Mouse (Mus musculus) midbrain, embryonic 14.5 days (tissue): ENCODE results near the gene A230050P20Rik. TPM values are rescaled to one million over a fixed set of nuclear protein-coding genes. Genes with fewer than 3 reads are reported as not detected.

Experiments
- ATAC-seq: fragments of 200-750 bp; cut with Nextera tagmentation; 2 replicates; pipeline ENCODE4 v1.8.0; 2017; ENCODE audit warnings: moderate number of reproducible peaks, moderate library complexity; ENCODE audit not compliant: low FRiP score, low TSS enrichment
- DNase-seq: peaks from one replicate; pipeline ENCODE4 v3.0.0-alpha.2; 2015
- H3K27ac ChIP-seq: fragments of 300-500 bp; sonication (generic); replicated peaks from 2 replicates; pipeline ENCODE4 v1.5.1; 2014; ENCODE audit warnings: mild to moderate bottlenecking, low read depth, low read length, moderate library complexity
- H3K27me3 ChIP-seq: fragments of 300-500 bp; sonication (generic); 2 replicates; pipeline ENCODE4 v1.6.1; 2014; ENCODE audit warnings: low read length, control low read depth, mixed read lengths; ENCODE audit not compliant: control insufficient read depth, insufficient read depth
- H3K36me3 ChIP-seq: fragments of 300-500 bp; sonication (generic); 2 replicates; pipeline ENCODE4 v1.6.1; 2014; ENCODE audit warnings: low read length, control low read depth; ENCODE audit not compliant: control insufficient read depth, insufficient read depth
- H3K4me1 ChIP-seq: fragments of 300-500 bp; sonication (generic); 2 replicates; pipeline ENCODE4 v1.6.1; 2014; ENCODE audit warnings: mild to moderate bottlenecking, antibody characterized with exemption, low read length, control low read depth; ENCODE audit not compliant: control insufficient read depth, insufficient read depth
- H3K4me2 ChIP-seq: fragments of 300-500 bp; sonication (generic); 2 replicates; pipeline ENCODE4 v1.6.1; 2014; ENCODE audit warnings: mild to moderate bottlenecking, low read length, moderate library complexity
- H3K4me3 ChIP-seq: fragments of 300-500 bp; sonication (generic); replicated peaks from 2 replicates; pipeline ENCODE4 v1.5.1; 2014; ENCODE audit warnings: low read depth, low read length
- H3K9ac ChIP-seq: fragments of 300-500 bp; sonication (generic); replicated peaks from 2 replicates; pipeline ENCODE4 v1.6.1; 2014; ENCODE audit warnings: mild to moderate bottlenecking, low read length, moderate library complexity
- H3K9me3 ChIP-seq: fragments of 300-500 bp; sonication (generic); 2 replicates; pipeline ENCODE4 v1.6.1; 2016; ENCODE audit warnings: low read length, control low read depth, mixed read lengths; ENCODE audit not compliant: control insufficient read depth
- WGBS: fragments of 180-500 bp; shearing (Covaris S2); extraction: QIAGEN DNeasy Blood & Tissue Kit; methylation state at CpG from one replicate; pipeline ENCODE4 v1.1.7; 2014; 5-methylcytosine and 5-hydroxymethylcytosine counted together
- polyA plus RNA-seq: library from polyadenylated mRNA; unstranded; fragments of >200 nt; fragmentation: Nextera tagmentation; extraction: Ambion mirVana; gene quantifications from 2 replicates; pipeline ENCODE4 v1.2.1, GENCODE M21; 2014

A230050P20Rik gene
- polyA plus RNA-seq, 1 experiment from 2014 or later = 1.3 TPM

DNA sequence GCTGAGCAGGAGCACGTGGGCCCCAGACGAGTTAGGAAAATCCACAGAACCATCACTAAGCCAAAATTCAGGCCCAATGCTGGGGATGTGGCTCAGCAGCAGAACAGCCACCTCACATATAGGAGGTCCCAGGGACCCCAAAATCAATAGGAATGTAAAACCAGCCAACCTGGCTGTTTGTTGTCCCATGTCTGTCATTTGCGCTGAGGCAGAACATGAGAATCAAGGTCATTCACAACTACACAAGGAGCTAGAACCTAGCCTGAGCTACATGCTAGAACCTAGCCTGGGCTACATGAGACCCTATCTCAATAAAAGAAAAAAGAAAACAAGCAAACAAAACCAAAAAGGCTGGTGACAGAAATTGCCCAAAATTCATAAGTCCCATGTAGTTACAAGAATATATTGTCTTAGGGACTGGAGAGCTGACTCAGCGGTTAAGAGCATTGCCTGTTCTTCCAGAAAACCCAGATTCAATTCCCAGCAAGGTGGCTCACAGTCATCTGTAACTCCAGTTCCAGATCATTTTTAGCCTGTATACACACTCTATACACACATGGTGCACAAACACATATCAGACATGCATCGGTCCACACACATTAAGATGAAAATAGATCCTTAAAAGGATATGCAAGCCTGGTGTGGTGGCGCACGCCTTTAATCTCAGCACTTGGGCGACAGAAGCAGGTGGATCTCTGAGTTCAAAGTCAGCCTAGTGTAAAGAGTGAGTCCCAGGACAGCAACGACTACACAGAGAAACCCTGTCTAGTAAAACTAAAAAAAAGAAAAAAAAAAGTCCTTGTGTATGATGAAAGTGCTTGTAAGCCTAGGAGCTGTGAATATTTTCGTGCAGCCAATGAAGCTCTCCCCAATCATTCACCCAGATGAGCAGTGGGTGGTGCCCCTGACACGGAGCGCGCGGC, 8.9 kb downstream of the A230050P20Rik start:
- H3K4me2 ChIP-seq = peak overlapping the region; percentile 72
- no peaks in the 10 kb centered on the region for H3K36me3 ChIP-seq
- H3K27ac ChIP-seq = peak overlapping the region; percentile 93
- H3K4me3 ChIP-seq = peak overlapping the region; percentile 40
- DNase-seq = no peak
- no peak; the same call in 1 of the 2 replicates for ATAC-seq
- no peaks in the 10 kb centered on the region for H3K27me3 ChIP-seq
- WGBS = 35% methylated on average over 14 of the region's 14 CpGs
- peaks cover 3% of the 10 kb centered on the region; the same call in 1 of the 2 replicates for H3K4me1 ChIP-seq
- no peaks in the 10 kb centered on the region for H3K9me3 ChIP-seq
- H3K9ac ChIP-seq = peak overlapping the region; percentile 37; the same call in 1 of the 2 replicates

DNA sequence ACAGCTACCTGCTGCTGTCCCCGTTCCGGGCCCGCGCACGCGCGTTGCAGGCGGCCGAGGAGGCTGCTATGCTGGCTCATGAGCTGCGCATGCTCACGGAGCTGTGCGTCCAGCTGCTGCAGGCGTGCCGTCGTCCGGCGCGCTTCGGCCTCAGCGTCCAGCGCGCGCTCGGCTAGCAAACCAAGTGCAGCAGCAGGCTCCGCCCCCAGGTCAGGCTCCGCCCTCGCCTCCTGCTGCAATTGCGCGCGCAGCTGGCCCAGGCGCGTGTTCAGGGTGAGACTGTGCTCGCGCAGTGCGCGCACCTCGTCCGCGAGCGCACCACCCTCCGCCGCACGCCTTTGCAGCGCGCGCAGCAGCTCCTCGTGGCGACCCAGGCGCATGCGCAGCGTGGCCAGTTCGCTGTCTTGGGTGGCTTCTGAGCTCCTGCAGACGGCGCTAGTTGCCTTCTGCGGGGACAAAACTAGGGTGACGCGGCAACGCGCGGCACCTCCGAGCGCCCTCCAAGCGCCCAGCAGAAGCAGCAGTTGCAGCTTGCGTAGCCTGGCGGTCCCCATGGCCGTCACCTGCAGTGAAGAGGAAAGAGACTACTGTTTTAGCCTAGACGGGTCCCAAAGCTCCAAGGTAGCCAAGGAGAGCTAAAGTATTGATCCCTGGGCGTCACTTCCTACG, 9.7 kb downstream of the A230050P20Rik start:
- peak; percentile 93 for ATAC-seq
- Histone ChIP-seq H3K27ac (peak overlapping the region; percentile 93), H3K9ac (peak overlapping the region; percentile 68), H3K27me3 (no peaks in the 10 kb centered on the region), H3K4me3 (peak overlapping the region; percentile 40), H3K4me1 (peaks cover 3% of the 10 kb centered on the region; the same call in 1 of the 2 replicates), H3K4me2 (peak overlapping the region; percentile 72), H3K36me3 (no peaks in the 10 kb centered on the region), H3K9me3 (no peaks in the 10 kb centered on the region)
- WGBS = under 1% methylated on average over 69 of the region's 69 CpGs
- peak; percentile 100 for DNase-seq

DNA sequence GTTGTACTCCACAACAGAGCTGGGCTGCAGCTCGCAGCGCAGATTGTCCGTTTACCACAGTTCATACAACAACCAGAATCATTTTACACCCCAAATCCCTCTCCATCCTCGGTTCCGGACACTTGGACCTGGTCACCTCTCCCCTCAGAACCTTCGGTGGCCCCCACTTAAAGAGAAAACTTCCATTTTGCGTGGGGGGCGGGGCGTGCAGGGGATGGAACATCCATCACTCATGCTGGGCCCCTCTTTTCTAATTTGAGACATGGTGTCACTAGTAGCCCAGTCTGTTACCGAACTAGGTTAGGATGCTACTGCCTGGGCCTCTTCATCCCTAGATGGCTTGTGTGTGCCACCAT, 10.2 kb downstream of the A230050P20Rik start:
- Histone ChIP-seq H3K27ac (peak overlapping the region; percentile 93), H3K27me3 (no peaks in the 10 kb centered on the region), H3K4me1 (peaks cover 3% of the 10 kb centered on the region; the same call in 1 of the 2 replicates), H3K4me2 (peak overlapping the region; percentile 72), H3K9ac (peak overlapping the region; percentile 68), H3K36me3 (no peaks in the 10 kb centered on the region), H3K4me3 (peak overlapping the region; percentile 40), H3K9me3 (no peaks in the 10 kb centered on the region)
- peak; percentile 18; the same call in 1 of the 2 replicates for ATAC-seq
- DNase-seq = no peak
- 20% methylated on average over 10 of the region's 10 CpGs for whole genome bisulfite sequencing

GRCm38 (mm10) chr9:20879097-20879792, 10.8 kb downstream of the A230050P20Rik start, which contains the start of gene Angptl6:
TSS of gene Angptl6 (minus strand) at chr9:20879727.
- H3K27me3 ChIP-seq = no peaks in the 10 kb centered on the region
- peak within 1 kb of the TSS; percentile 93 for H3K27ac ChIP-seq
- H3K9ac ChIP-seq = peak within 1 kb of the TSS; percentile 68
- ATAC-seq (no peak), DNase-seq (no peak)
- WGBS = 91% methylated on average over 13 of the region's 13 CpGs
- H3K4me2 ChIP-seq = peak within 1 kb of the TSS; percentile 72
- no peaks in the 10 kb centered on the region for H3K9me3 ChIP-seq
- H3K4me3 ChIP-seq = peak within 1 kb of the TSS; percentile 40
- no peaks in the 10 kb centered on the region for H3K36me3 ChIP-seq
- H3K4me1 ChIP-seq = peaks cover 3% of the 10 kb centered on the region; the same call in 1 of the 2 replicates

GRCm38 (mm10) chr9:20886563-20886962, 18.1 kb downstream of the A230050P20Rik start:
- no peak overlapping the region for H3K9ac ChIP-seq
- no peaks in the 10 kb centered on the region for H3K9me3 ChIP-seq
- no peak overlapping the region for H3K4me3 ChIP-seq
- no peak overlapping the region for H3K27ac ChIP-seq
- WGBS = 98% methylated on average over 2 of the region's 2 CpGs
- ATAC-seq (no peak), DNase-seq (no peak)
- no peaks in the 10 kb centered on the region for H3K27me3 ChIP-seq
- no peaks in the 10 kb centered on the region for H3K4me1 ChIP-seq
- no peak overlapping the region for H3K4me2 ChIP-seq
- H3K36me3 ChIP-seq = peaks cover 24% of the 10 kb centered on the region

DNA sequence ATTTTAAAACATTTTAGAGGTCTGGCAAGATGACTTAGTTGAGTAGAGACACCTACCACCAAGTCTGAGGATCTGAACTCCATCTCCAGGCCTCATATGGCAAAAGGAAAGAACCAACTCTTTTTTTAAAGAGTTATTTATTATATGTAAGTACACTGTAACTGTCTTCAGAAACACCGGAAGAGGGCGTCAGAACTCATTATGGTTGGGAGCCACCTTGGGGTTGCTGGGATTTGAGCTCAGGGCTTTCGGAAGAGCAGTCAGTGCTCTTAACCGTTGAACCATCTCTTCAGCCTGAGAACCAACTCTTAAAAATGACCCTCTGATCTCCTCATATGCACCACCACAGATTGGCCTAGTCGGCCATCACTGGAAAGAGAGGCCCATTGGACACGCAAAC, 18.7 kb downstream of the A230050P20Rik start:
- Histone ChIP-seq H3K9me3 (no peaks in the 10 kb centered on the region), H3K4me1 (no peaks in the 10 kb centered on the region), H3K27ac (peak overlapping the region; percentile 56; the same call in 1 of the 2 replicates), H3K4me2 (peak overlapping the region; percentile 87), H3K9ac (no peak overlapping the region), H3K4me3 (peak overlapping the region; percentile 86), H3K27me3 (no peaks in the 10 kb centered on the region), H3K36me3 (peaks cover 30% of the 10 kb centered on the region)
- ATAC-seq (no peak), DNase-seq (no peak)
- 88% methylated on average over 6 of the region's 6 CpGs for WGBS

DNA sequence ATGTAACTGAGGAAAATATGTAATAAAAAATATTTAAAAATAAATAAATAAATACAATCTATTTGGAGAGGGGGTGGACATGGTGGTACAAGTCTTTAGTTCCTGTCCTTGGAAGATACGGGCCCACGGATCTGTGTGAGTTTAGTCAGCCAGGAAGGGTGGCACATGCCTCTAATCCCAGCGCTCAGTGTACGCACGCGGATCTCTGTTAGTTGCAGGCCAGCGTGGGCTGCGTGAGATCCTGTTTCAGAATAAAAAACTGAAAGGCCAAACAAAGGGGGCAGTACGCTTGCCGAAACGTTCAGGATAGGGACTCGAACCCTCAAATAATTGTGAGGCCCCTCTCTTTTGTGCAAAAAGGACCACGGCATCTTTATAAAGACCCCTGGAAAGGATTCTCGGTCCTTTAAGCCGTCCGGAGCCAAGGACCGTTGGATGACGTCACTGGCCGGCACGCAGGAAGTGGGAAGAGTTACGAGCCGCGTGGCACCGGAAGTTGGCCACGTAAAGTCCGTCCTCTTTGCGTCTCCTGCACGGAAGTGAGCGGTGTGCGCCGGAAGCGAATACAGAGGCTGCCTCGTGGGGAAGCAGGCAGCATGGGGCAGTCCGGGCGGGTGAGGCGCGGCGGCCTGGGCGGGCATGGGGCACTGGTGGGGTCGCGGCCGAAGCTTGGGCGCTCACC, 19.4 kb downstream of the A230050P20Rik start, which contains the start of gene Ppan:
TSS of gene Ppan (plus strand) at position 472 of the 682 bp plus-strand sequence.
- H3K9ac ChIP-seq = peak within 1 kb of the TSS; percentile 73
- peaks cover 36% of the 10 kb centered on the region for H3K36me3 ChIP-seq
- peak; percentile 95 for ATAC-seq
- H3K9me3 ChIP-seq = no peaks in the 10 kb centered on the region
- peak; percentile 98 for DNase-seq
- no peaks in the 10 kb centered on the region for H3K4me1 ChIP-seq
- H3K27ac ChIP-seq = peak within 1 kb of the TSS; percentile 94
- WGBS = under 1% methylated on average over 43 of the region's 43 CpGs
- H3K27me3 ChIP-seq = no peaks in the 10 kb centered on the region
- peak within 1 kb of the TSS; percentile 87 for H3K4me2 ChIP-seq
- H3K4me3 ChIP-seq = peak within 1 kb of the TSS; percentile 86

DNA sequence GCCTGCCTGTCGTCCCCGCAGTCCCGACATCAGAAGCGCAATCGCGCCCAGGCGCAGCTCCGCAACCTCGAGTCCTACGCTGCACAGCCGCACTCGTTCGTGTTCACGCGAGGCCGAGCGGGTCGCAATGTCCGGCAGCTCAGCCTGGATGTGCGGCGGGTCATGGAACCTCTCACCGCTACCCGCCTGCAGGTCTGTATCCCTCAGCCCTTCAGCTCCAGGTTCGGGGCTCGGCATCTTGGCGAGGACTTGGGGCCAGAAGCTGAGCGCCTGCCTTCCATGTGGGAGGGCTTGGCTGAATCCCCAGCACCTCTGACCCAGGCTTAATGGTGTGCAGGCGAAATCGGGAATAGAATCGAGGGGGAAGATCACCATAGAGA, 19.9 kb downstream of the A230050P20Rik start:
- Histone ChIP-seq H3K9me3 (no peaks in the 10 kb centered on the region), H3K27ac (peak overlapping the region; percentile 61), H3K9ac (peak overlapping the region; percentile 73), H3K36me3 (peaks cover 41% of the 10 kb centered on the region), H3K4me1 (no peaks in the 10 kb centered on the region), H3K4me2 (peak overlapping the region; percentile 87), H3K27me3 (no peaks in the 10 kb centered on the region), H3K4me3 (peak overlapping the region; percentile 86)
- WGBS = under 1% methylated on average over 30 of the region's 30 CpGs
- ATAC-seq (no peak; the same call in none of the 2 replicates), DNase-seq (no peak)
